Mouse (Mus musculus) MEL (cell line): ENCODE results near the gene Pcgf6.
"Not testable (repeated sequence)": the region's sequence is repeated elsewhere in the genome, so short reads cannot be mapped to it uniquely, and the experiment has no call there.

Experiments
- CTCF ChIP-seq, 3 experiments: IDR thresholded peaks in 2 of 3; conservative IDR thresholded peaks in 1 of 3; 2 replicates each; pipeline ENCODE4 v1.5.1; 2011 to 2012; ENCODE audit warnings: low read length in 3 of 3, low read depth in 2 of 3, mild to moderate bottlenecking in 2 of 3, improper control_type of control experiment in 1 of 3, inconsistent platforms in 1 of 3, mixed read lengths in 1 of 3, moderate library complexity in 1 of 3; ENCODE audit not compliant: control insufficient read depth in 1 of 3, insufficient read depth in 1 of 3, poor library complexity in 1 of 3, severe bottlenecking in 1 of 3
- ELF1 ChIP-seq: IDR thresholded peaks from 2 replicates; pipeline ENCODE4 v1.6.1; 2014; ENCODE audit warnings: low read depth, mild to moderate bottlenecking, inconsistent platforms, low read length, improper control_type of control experiment, moderate library complexity
- EP300 ChIP-seq, 2 experiments: IDR thresholded peaks; 2 replicates each; pipeline ENCODE4 v1.6.1; 2011; ENCODE audit warnings: improper control_type of control experiment in 2 of 2, low read length in 2 of 2, low read depth in 1 of 2, mild to moderate bottlenecking in 1 of 2
- MAZ ChIP-seq: IDR thresholded peaks from 2 replicates; pipeline ENCODE4 v1.6.1; 2012; ENCODE audit warnings: low read depth, mild to moderate bottlenecking, inconsistent platforms, low read length, improper control_type of control experiment
- MEF2A ChIP-seq: IDR thresholded peaks from 2 replicates; pipeline ENCODE4 v1.6.1; 2014; ENCODE audit warnings: low read depth, mild to moderate bottlenecking, inconsistent platforms, low read length, improper control_type of control experiment; ENCODE audit not compliant: poor library complexity, insufficient replicate concordance, severe bottlenecking; ENCODE audit errors: extremely low read depth
- POLR2AphosphoS2 ChIP-seq: IDR thresholded peaks from 2 replicates; pipeline ENCODE4 v1.6.1; 2011; ENCODE audit warnings: low read length, improper control_type of control experiment
- RAD21 ChIP-seq: IDR thresholded peaks from 2 replicates; pipeline ENCODE4 v1.6.1; 2011; ENCODE audit warnings: mild to moderate bottlenecking, low read depth, low read length, improper control_type of control experiment
- SIN3A ChIP-seq: IDR thresholded peaks from 2 replicates; pipeline ENCODE4 v1.6.1; 2012; ENCODE audit warnings: low read length, improper control_type of control experiment, inconsistent platforms
- SMC3 ChIP-seq: IDR thresholded peaks from 2 replicates; pipeline ENCODE4 v1.6.1; 2011; ENCODE audit warnings: low read depth, low read length, improper control_type of control experiment
- TBP ChIP-seq: IDR thresholded peaks from 2 replicates; pipeline ENCODE4 v1.8.0; 2011; ENCODE audit warnings: low read depth, low read length, improper control_type of control experiment
- ZKSCAN1 ChIP-seq: IDR thresholded peaks from 2 replicates; pipeline ENCODE4 v1.6.1; 2012; ENCODE audit warnings: low read depth, mild to moderate bottlenecking, inconsistent platforms, low read length, improper control_type of control experiment, moderate library complexity
- ZMIZ1 ChIP-seq: IDR thresholded peaks from 2 replicates; pipeline ENCODE4 v1.6.1; 2012; ENCODE audit warnings: low read depth, mild to moderate bottlenecking, inconsistent platforms, low read length, improper control_type of control experiment, moderate library complexity

DNA sequence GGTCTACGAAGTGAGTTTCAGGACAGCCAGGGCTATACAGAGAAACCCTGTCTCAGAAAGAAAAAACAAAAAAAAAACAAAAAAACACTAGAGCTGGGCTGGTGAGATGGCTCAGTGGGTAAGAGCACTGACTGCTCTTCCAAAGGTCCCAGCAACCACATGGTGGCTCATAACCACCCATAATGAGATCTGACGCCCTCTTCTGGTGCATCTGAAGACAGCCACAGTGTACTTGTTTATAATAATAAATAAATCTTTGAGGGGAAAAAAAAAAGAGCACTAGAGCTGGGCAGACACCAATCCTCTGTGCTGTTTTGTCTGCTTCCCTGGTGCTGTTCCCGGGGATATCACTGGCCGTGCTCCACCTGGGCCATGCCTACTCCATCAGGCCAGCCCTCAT lies 58.4 kb downstream of the Pcgf6 start:
- TF ChIP-seq CTCF (IDR thresholded peaks at IDR 0.05 in 2 of 3, conservative IDR thresholded peaks at IDR 0.05 in 1 of 3; ENCODE audit: control insufficient read depth in 1 of 3, insufficient read depth in 1 of 3, low read depth in 2 of 3, low read length in 3 of 3, poor library complexity in 1 of 3, severe bottlenecking in 1 of 3): peak; percentile 11 to 43 (median 16); a peak in 3 of 6 replicates
- TF ChIP-seq POLR2AphosphoS2; TBP; EP300 (IDR thresholded peaks at IDR 0.05; ENCODE audit: low read depth in 1 of 2, low read length in 2 of 2); MAZ; MEF2A; ZKSCAN1; SIN3A; ELF1; ZMIZ1: not testable (repeated sequence)
- peak; percentile 17 for TF ChIP-seq RAD21
- TF ChIP-seq SMC3: peak; percentile 42
